Mouse (Mus musculus) left cerebral cortex, adult 11 months (tissue): ENCODE results near the gene D6Ertd527e.

Experiments
- DNase-seq: peaks from one replicate; pipeline ENCODE4 v3.0.0; 2022; ENCODE audit warnings: low spot score

D6Ertd527e gene

DNA sequence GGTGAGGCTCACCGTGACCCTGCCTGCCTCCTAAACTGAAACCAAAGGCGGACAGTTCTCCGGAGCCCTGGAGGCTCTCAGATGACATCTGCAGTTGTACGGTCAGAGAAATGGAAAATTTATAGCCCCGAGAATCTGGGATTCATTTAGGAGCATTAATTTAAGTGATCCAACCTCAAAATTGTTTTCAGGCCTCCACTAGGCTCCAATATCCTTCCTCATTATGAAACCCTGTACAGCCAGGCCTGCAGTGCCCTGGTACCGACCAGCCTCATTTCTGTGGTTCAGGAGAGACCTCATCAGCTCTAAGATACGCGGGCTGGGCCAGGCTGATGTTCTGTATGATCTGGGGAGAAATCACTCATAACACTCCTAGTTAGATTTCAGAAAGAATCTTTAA, 46.9 kb downstream of the D6Ertd527e start:
- DNase-seq, result no peak

GRCm38 (mm10) chr6:87152461-87153230, 48.1 kb downstream of the D6Ertd527e start:
- DNase-seq, result no peak

- no peak for DNase-seq
Measured at GRCm38 (mm10) chr6:87153231-87153580, 48.7 kb downstream of the D6Ertd527e start.

- DNase-seq, result no peak
Measured at GRCm38 (mm10) chr6:87153836-87154235, 49.3 kb downstream of the D6Ertd527e start.

GRCm38 (mm10) chr6:87158062-87158623, 53.6 kb downstream of the D6Ertd527e start:
- no peak for DNase-seq

GRCm38 (mm10) chr6:87160196-87160595, 55.6 kb downstream of the D6Ertd527e start:
- DNase-seq, result no peak

DNA sequence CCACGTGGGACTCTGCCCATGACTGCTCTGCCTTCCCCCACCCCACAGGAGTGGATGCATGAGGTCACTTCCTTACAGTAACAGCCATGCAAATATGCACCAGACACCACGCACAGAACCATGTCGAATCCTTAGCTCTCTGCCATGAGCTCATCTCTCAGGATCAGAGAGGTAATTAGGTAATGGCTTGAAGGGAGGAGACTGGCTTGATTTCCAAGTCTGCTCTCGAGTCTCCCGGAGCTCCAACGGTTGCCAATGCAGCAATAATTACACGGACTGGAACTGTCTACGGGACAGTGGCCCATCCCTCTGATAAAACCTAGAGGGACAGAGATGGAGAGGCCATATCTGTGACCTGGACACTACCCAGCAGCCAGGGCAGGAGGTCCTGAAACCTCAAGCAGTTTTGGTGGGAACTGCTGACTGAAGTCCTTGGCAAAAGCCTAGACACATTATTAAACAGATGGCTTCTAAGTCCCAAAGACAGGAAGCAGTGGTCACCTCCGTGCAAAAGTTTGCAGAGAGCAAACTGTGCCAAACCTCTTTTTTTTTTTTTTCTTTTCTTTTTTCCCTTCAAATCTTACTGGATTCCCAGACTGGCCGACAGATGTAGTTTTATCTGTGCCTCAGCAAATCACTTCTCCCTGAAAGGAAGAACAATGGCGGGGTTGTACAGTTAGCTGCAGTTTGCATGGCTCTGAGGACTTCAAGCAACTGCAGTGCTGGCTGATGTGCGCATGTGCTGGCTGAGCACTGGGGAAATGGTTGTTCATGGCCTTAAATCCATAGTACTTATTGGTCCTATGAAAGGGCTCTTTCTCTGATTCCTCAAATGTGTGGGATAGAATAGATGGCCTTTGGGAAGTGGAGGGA, 57.1 kb downstream of the D6Ertd527e start:
- DNase-seq, result no peak
